Mouse (Mus musculus): ENCODE measurements around the gene Isl1. TPM values are rescaled to one million over a fixed set of nuclear protein-coding genes. Genes with fewer than 3 reads are reported as not detected.

Gene Isl1
- polyA plus RNA-seq (2014; fragmentation: Nextera tagmentation; extraction: Ambion mirVana), result 1.6 and 1.8 TPM in 2 replicates

DNA sequence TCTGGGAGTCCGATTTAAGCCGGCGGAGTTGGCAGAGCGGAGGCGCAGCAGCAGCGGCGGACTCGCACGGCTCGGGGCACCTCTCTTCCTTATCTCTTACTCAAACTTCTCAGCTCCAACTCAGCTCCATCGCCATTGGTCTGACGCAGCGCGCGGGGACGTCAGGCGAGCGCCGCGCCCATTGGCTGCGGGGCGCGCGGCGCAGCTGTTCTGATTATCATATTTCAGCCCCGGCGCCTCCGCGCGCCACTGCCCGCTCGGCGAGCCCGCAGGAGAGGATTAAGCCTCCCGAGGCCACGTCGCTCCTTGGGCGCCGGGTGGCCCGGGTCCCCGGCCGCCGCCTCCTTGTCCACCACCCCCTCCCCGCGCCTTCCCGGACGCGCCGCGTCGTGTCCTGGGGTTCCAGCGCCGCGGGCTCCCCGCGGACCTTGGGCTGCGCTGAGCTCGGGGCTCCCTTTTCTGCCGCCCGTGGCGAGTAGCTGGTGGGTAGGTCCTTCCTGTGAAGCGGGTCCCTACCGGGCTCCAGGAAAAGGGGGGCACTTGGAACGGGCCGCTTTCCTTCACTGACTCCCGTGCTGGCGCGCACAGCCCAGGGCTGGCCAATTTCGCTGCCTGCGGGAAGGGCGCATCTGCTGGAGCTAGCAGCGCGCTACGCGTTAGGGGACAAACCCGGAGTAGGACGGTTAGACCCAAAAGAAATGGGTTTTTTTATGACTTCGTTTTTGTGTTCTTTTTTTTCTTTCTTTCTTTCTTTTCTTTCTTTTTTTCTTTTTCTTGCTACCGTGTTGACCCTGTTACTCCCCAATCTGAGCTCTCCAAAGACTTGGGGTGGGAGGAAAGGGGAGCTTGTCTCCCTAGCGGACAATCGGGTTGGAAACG is at the start of gene Isl1:
Gene Isl1 (minus strand): TSS at position 106 of the 879 bp plus-strand sequence.
- Histone ChIP-seq H3K9ac (peak within 1 kb of the TSS; percentile 50), H3K27me3 (ENCODE audit: insufficient read depth, low read length) (peaks cover 79% of the 10 kb centered on the region), H3K9me3 (ENCODE audit: low read depth, low read length) (no peaks in the 10 kb centered on the region), H3K4me1 (ENCODE audit: insufficient read depth) (no peaks in the 10 kb centered on the region), H3K36me3 (ENCODE audit: insufficient read depth) (no peaks in the 10 kb centered on the region), H3K4me2 (peak within 1 kb of the TSS; percentile 95), H3K4me3 (ENCODE audit: low read depth, low read length) (peak within 1 kb of the TSS; percentile 55), H3K27ac (ENCODE audit: low read depth) (no peak within 1 kb of the TSS)
- TF ChIP-seq CTCF (IDR thresholded peaks at IDR 0.05; ENCODE audit: low read depth), result no peak; the same call in 1 of the 2 replicates
- ATAC-seq (ENCODE audit: insufficient read depth), result peak; percentile 97
- WGBS, result under 1% methylated on average over 82 of the region's 82 CpGs
- DNase-seq, result peak; percentile 95

DNA sequence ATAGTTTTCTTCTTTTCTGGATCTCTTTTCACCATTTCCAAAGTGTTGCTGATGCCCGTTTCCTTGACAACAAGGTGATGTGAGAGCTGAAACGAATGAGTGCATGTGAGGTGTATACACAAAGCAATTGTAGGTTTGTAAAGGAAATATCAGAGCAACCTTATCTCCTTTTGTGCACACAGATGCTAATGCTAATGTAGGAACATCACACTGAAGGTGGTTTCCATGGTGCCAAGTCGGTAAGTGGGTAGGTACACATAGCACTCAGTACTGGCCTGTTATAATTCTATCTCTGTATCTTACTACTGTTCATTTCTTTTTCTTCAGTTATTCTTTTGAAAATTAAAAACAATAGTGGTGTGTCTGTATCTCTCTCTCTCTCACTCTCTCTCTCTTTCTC is 26.3 kb upstream of the Isl1 start:
- Histone ChIP-seq H3K36me3 (ENCODE audit: insufficient read depth) (no peaks in the 10 kb centered on the region), H3K4me3 (ENCODE audit: low read depth, low read length) (no peak overlapping the region), H3K4me1 (ENCODE audit: insufficient read depth) (no peaks in the 10 kb centered on the region), H3K4me2 (no peak overlapping the region), H3K27me3 (ENCODE audit: insufficient read depth, low read length) (no peaks in the 10 kb centered on the region), H3K27ac (ENCODE audit: low read depth) (no peak overlapping the region), H3K9ac (no peak overlapping the region), H3K9me3 (ENCODE audit: low read depth, low read length) (no peaks in the 10 kb centered on the region)
- WGBS, result 52% methylated on average over 3 of the region's 3 CpGs
- DNase-seq (no peak), ATAC-seq (ENCODE audit: insufficient read depth) (no peak)
- TF ChIP-seq CTCF (IDR thresholded peaks at IDR 0.05; ENCODE audit: low read depth), result no peak

DNA sequence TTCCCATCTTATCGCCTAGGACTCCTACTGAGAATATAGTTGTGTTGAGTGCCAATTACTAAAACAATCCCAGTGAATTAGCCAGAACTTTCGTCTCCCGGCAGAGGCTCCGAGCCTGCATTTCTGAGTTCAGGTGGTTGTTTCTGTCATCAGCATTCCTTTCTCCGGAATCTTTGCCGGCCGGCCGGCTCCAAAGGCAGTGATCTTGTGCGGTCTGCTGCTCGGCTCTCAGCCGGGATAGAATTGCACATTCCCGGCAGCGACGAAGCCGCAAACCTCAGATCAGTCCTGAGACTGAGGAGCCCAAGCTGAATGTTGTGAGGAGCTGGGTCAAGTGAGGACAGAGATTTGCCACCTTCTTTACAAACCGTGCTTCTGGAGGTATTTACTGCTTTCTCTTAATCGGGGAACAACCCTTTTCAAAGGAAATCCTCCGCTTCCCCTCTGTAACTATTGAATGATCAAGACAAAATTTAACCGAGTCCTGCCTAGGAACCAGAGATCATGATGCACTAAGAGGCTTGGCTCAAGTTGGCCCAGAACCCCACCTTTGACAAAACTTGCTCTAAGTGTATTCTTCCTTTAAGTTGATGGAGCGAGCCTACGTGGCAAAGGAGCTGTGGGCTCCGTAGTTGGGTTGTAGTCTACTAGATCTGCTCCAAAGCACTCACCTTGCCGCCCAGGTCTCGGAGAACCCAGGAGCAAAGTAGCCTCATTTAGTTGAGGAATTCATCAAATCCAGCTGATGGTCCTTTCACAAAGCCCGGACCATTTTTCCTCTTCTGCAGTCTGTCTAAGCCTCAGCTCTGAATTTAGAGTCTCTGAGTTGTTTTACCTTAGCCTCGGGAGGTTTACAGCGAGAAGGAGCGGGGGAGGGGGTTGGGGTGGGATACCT is 4.4 kb upstream of the Isl1 start:
- DNase-seq, result no peak
- H3K4me2 ChIP-seq, result peak overlapping the region; percentile 24; the same call in 1 of the 2 replicates
- no peak overlapping the region for H3K27ac ChIP-seq (ENCODE audit: low read depth)
- H3K4me3 ChIP-seq (ENCODE audit: low read depth, low read length), result no peak overlapping the region
- WGBS, result 7% methylated on average over 28 of the region's 28 CpGs
- no peaks in the 10 kb centered on the region for H3K9me3 ChIP-seq (ENCODE audit: low read depth, low read length)
- ATAC-seq (ENCODE audit: insufficient read depth), result no peak
- no peak overlapping the region for H3K9ac ChIP-seq
- TF ChIP-seq CTCF (IDR thresholded peaks at IDR 0.05; ENCODE audit: low read depth), result no peak
- no peaks in the 10 kb centered on the region for H3K4me1 ChIP-seq (ENCODE audit: insufficient read depth)
- H3K27me3 ChIP-seq (ENCODE audit: insufficient read depth, low read length), result peaks cover 47% of the 10 kb centered on the region
- H3K36me3 ChIP-seq (ENCODE audit: insufficient read depth), result no peaks in the 10 kb centered on the region

DNA sequence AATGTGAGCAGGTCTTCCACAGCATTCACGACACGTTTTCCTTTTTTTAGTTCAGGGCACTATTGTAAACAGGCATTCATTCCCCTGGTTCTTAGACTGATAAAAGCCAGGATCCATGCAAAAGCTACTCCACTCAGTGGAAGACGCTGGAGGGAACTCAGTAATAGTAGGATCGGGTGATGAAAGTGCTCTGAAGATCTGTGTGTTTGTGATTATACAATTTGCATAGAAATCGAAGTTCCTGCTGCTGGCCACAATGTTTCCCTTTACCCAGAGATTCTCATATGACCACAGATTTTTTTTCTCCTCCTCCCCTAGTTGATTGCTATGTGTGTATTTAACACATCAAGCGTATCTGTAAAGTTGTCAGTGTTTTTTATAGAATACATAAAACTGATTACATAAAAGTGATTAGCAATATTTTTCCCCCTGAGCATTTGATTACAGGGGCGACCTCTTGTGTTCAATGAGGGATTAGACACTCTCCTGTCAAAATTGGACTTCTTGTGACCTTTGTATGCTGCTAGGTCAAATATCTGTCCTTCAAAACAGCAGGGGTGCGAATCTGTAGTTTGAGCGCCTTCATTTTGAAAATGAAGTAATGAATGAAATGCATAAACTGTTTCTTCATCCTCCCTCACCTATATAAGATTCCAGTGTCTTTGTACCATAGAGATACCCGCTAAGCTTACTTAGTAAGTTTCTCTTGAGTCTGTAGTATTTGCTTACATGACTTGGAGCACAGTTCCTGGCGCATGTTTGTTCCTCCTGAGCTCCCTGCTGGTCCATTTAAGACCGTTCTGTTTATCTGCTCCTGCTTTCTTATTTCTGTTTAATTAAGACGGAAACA is 2.6 kb upstream of the Isl1 start:
- 22% methylated on average over 13 of the region's 13 CpGs for WGBS
- Histone ChIP-seq H3K27me3 (ENCODE audit: insufficient read depth, low read length) (peaks cover 61% of the 10 kb centered on the region), H3K4me2 (no peak overlapping the region), H3K9ac (no peak overlapping the region), H3K4me1 (ENCODE audit: insufficient read depth) (no peaks in the 10 kb centered on the region), H3K27ac (ENCODE audit: low read depth) (no peak overlapping the region), H3K36me3 (ENCODE audit: insufficient read depth) (no peaks in the 10 kb centered on the region), H3K4me3 (ENCODE audit: low read depth, low read length) (no peak overlapping the region), H3K9me3 (ENCODE audit: low read depth, low read length) (no peaks in the 10 kb centered on the region)
- TF ChIP-seq CTCF (IDR thresholded peaks at IDR 0.05; ENCODE audit: low read depth), result peak; percentile 52
- ATAC-seq (ENCODE audit: insufficient read depth) (no peak), DNase-seq (peak; percentile 56)

DNA sequence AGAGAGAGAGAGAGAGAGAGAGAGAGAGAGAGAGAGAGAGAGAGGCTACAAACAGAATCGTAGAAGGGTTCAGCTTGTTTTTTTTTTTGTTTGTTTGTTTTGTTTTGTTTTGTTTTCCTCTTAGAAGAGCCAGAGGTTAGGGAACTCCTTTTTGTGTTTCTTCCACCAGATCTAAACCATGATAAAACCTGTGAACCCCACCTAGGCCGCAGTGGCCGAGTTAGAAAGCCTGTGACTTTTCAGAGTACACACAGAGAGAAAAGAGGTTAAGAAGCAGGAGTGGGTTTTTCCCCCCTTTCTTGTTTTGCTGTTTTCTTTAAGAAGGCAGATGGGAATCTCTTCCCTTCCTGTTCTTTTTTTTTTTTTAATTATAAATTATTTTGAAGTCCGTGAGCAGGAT is 1.5 kb upstream of the Isl1 start:
- Histone ChIP-seq H3K9ac (no peak overlapping the region), H3K4me1 (ENCODE audit: insufficient read depth) (no peaks in the 10 kb centered on the region), H3K4me2 (no peak overlapping the region), H3K4me3 (ENCODE audit: low read depth, low read length) (no peak overlapping the region; the same call in 1 of the 2 replicates), H3K27me3 (ENCODE audit: insufficient read depth, low read length) (peaks cover 72% of the 10 kb centered on the region), H3K36me3 (ENCODE audit: insufficient read depth) (no peaks in the 10 kb centered on the region), H3K27ac (ENCODE audit: low read depth) (no peak overlapping the region), H3K9me3 (ENCODE audit: low read depth, low read length) (no peaks in the 10 kb centered on the region)
- DNase-seq (no peak), ATAC-seq (ENCODE audit: insufficient read depth) (no peak)
- TF ChIP-seq CTCF (IDR thresholded peaks at IDR 0.05; ENCODE audit: low read depth), result no peak
- WGBS, result 36% methylated on average over 4 of the region's 4 CpGs

DNA sequence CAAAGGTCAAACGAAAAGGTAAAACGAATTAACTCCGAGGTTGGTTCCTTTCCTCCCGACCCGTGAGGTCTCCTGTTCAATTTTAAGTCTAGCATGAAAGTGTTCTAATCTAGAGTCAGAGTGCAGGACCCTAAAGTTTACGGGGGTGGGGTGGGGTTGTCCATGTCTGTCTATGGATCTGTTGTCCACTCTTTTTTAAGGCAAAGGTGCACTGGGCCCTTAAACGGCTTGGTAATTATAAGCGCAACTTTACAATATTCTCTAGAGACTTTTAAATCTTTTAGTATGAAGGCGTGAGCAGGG is 925 bp upstream of the Isl1 start:
- Histone ChIP-seq H3K4me2 (peak overlapping the region; percentile 95), H3K36me3 (ENCODE audit: insufficient read depth) (no peaks in the 10 kb centered on the region), H3K9me3 (ENCODE audit: low read depth, low read length) (no peaks in the 10 kb centered on the region), H3K4me3 (ENCODE audit: low read depth, low read length) (peak overlapping the region; percentile 55), H3K27me3 (ENCODE audit: insufficient read depth, low read length) (peaks cover 76% of the 10 kb centered on the region), H3K4me1 (ENCODE audit: insufficient read depth) (no peaks in the 10 kb centered on the region), H3K27ac (ENCODE audit: low read depth) (no peak overlapping the region), H3K9ac (peak overlapping the region; percentile 50; the same call in 1 of the 2 replicates)
- 3% methylated on average over 9 of the region's 9 CpGs for WGBS
- DNase-seq (no peak), ATAC-seq (ENCODE audit: insufficient read depth) (no peak)
- no peak for TF ChIP-seq CTCF (IDR thresholded peaks at IDR 0.05; ENCODE audit: low read depth)
